Mouse (Mus musculus) stomach, embryonic 14.5 days (tissue): ENCODE measurements around the gene Bmp6. TPM values are rescaled to one million over a fixed set of nuclear protein-coding genes. Genes with fewer than 3 reads are reported as not detected.

Source experiments
- ATAC-seq: fragments of 200-750 bp; cut with Nextera tagmentation; 2 replicates; pipeline ENCODE4 v1.8.0; 2017; ENCODE audit warnings: low read depth, moderate TSS enrichment; ENCODE audit not compliant: insufficient number of reproducible peaks, insufficient read depth, low FRiP score
- H3K27ac ChIP-seq: fragments of 300-500 bp; sonication (generic); 2 replicates; pipeline ENCODE4 v1.5.1; 2014; ENCODE audit warnings: mild to moderate bottlenecking, low read length, moderate library complexity, mixed read lengths
- H3K27me3 ChIP-seq: fragments of 300-500 bp; sonication (generic); 2 replicates; pipeline ENCODE4 v1.6.1; 2014; ENCODE audit warnings: low read length, control low read depth, mixed read lengths; ENCODE audit not compliant: control insufficient read depth, insufficient read depth
- H3K36me3 ChIP-seq: fragments of 300-500 bp; sonication (generic); 2 replicates; pipeline ENCODE4 v1.6.1; 2014; ENCODE audit warnings: mild to moderate bottlenecking, control low read depth, low read length, moderate library complexity, mixed read lengths; ENCODE audit not compliant: control insufficient read depth, insufficient read depth
- H3K4me1 ChIP-seq: fragments of 300-500 bp; sonication (generic); 2 replicates; pipeline ENCODE4 v1.6.1; 2014; ENCODE audit warnings: low read length, control low read depth, mixed read lengths; ENCODE audit not compliant: control insufficient read depth, insufficient read depth
- H3K4me2 ChIP-seq: fragments of 300-500 bp; sonication (generic); replicated peaks from 2 replicates; pipeline ENCODE4 v1.6.1; 2014; ENCODE audit warnings: low read depth, low read length, control low read depth
- H3K4me3 ChIP-seq: fragments of 300-500 bp; sonication (generic); 2 replicates; pipeline ENCODE4 v1.5.1; 2014; ENCODE audit warnings: low read depth, low read length, control low read depth
- H3K9ac ChIP-seq: fragments of 300-500 bp; sonication (generic); replicated peaks from 2 replicates; pipeline ENCODE4 v1.6.1; 2014; ENCODE audit warnings: low read depth, mild to moderate bottlenecking, control low read depth, low read length, moderate library complexity, mixed read lengths
- H3K9me3 ChIP-seq: fragments of 300-500 bp; sonication (generic); 2 replicates; pipeline ENCODE4 v1.6.1; 2016; ENCODE audit warnings: low read depth, low read length, control low read depth; ENCODE audit not compliant: control insufficient read depth
- WGBS: fragments of 180-500 bp; shearing (Covaris S2); extraction: QIAGEN DNeasy Blood & Tissue Kit; methylation state at CpG from one replicate; pipeline ENCODE4 v1.1.7; 2014; 5-methylcytosine and 5-hydroxymethylcytosine counted together
- polyA plus RNA-seq: library from polyadenylated mRNA; unstranded; fragments of >200 nt; fragmentation: Nextera tagmentation; extraction: Ambion mirVana; gene quantifications from 2 replicates; pipeline ENCODE4 v1.2.1, GENCODE M21; 2014

The Bmp6 gene
- polyA plus RNA-seq, 1 experiment from 2014 or later = 1.8 TPM

DNA sequence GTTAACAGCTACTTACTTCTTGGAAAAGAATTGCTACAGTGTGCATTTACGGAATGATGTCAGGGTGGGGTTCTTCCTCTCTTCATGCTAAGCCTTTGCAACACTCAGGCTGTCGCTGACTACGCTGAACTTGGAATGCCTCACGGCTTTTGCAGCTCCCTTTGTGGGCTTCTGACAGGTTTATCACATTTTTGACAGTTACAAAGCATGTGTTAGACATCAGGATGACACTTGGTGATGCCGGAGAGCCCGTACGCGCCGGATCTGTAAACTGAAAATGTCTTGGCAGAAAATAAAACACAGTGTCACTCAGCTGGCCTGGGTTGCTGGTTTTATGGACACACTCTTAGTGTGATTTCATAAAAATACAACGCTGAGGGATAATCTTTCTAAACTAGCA lies 20.5 kb upstream of the Bmp6 start:
- 24% methylated on average over 10 of the region's 10 CpGs for WGBS
- no peak for ATAC-seq
- H3K27ac ChIP-seq = no peak overlapping the region
- no peaks in the 10 kb centered on the region for H3K9me3 ChIP-seq
- H3K9ac ChIP-seq = no peak overlapping the region
- H3K36me3 ChIP-seq = no peaks in the 10 kb centered on the region
- no peak overlapping the region for H3K4me2 ChIP-seq
- H3K27me3 ChIP-seq = no peaks in the 10 kb centered on the region
- 0 out of 2 replicates have a peak, but pooled peaks cover 6% of the 10 kb centered on the region for H3K4me1 ChIP-seq
- no peak overlapping the region for H3K4me3 ChIP-seq

DNA sequence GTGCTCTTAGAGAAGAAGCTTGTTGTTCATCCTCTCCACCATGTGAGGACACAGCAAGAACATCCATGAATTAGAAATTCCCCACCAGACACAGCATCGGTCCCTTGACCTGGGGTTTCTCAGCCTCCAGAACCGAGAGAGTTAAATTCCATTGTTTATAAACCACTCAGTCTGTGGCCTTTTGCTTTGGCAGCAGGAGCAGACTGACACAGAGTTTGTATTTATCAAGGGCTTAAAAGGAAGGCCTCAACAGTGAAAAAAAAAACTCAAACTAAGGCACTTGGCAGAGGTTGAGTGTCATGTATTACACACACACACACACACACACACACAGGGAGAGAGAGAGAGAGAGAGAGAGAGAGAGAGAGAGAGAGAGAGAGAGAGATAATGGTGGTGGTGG lies 17.5 kb upstream of the Bmp6 start:
- H3K4me1 ChIP-seq = 0 out of 2 replicates have a peak, but pooled peaks cover 6% of the 10 kb centered on the region
- no peak overlapping the region for H3K4me3 ChIP-seq
- no peak overlapping the region for H3K9ac ChIP-seq
- H3K4me2 ChIP-seq = no peak overlapping the region
- no peak overlapping the region; the same call in 1 of the 2 replicates for H3K27ac ChIP-seq
- no peak for ATAC-seq
- no peaks in the 10 kb centered on the region for H3K36me3 ChIP-seq
- no peaks in the 10 kb centered on the region for H3K9me3 ChIP-seq
- WGBS = 9% methylated on average over 2 of the region's 2 CpGs
- no peaks in the 10 kb centered on the region for H3K27me3 ChIP-seq

DNA sequence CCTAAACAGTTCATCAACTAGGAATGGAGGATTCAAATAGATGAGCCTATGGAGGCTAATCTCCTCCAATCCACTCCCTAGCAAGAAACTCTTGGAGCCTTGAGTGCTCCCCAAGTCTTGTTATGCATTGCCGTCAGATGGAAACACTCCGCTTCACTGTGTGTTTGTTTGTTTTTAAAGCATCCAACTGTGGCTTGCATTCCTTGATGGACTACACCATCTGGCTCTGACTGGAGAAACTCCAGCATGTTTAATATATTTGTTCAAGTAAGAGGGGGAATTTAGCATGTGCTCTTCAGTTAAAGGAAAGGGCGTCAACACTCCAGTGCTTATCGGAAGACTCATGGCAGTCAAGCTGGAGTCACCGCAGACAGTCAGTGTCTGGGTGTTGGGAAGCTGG lies 11.4 kb upstream of the Bmp6 start:
- Histone ChIP-seq H3K4me1 (no peaks in the 10 kb centered on the region), H3K27ac (no peak overlapping the region), H3K4me2 (no peak overlapping the region), H3K4me3 (no peak overlapping the region), H3K9ac (no peak overlapping the region), H3K27me3 (no peaks in the 10 kb centered on the region), H3K9me3 (0 out of 2 replicates have a peak, but pooled peaks cover 4% of the 10 kb centered on the region), H3K36me3 (no peaks in the 10 kb centered on the region)
- ATAC-seq = no peak
- 77% methylated on average over 5 of the region's 5 CpGs for WGBS

DNA sequence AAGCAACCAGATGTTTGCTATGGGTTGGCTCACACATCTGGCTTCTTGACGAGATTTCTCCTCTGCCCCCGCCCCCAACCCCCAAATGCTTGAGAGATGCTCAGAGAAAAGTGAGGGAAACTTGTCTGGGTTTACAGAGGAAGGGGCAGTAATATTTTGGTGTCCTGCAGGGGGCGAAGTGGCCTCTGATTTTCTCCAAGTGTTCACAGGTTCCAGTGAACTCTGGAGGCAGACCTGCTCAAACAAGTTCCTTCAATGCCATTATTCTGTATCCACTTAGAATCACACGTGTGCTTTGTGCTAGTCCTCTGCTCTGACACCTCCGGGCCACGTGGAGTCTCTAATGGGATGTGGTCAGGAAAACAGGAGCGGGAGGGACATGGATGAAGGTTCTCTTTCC lies 2.3 kb upstream of the Bmp6 start:
- no peak overlapping the region for H3K27ac ChIP-seq
- 0 out of 2 replicates have a peak, but pooled peaks cover 4% of the 10 kb centered on the region for H3K9me3 ChIP-seq
- no peak overlapping the region for H3K4me3 ChIP-seq
- H3K4me2 ChIP-seq = no peak overlapping the region
- H3K9ac ChIP-seq = no peak overlapping the region
- ATAC-seq = no peak
- no peaks in the 10 kb centered on the region for H3K36me3 ChIP-seq
- H3K4me1 ChIP-seq = peaks cover 19% of the 10 kb centered on the region; the same call in 1 of the 2 replicates
- peaks cover 15% of the 10 kb centered on the region; the same call in 1 of the 2 replicates for H3K27me3 ChIP-seq
- WGBS = 26% methylated on average over 7 of the region's 7 CpGs

DNA sequence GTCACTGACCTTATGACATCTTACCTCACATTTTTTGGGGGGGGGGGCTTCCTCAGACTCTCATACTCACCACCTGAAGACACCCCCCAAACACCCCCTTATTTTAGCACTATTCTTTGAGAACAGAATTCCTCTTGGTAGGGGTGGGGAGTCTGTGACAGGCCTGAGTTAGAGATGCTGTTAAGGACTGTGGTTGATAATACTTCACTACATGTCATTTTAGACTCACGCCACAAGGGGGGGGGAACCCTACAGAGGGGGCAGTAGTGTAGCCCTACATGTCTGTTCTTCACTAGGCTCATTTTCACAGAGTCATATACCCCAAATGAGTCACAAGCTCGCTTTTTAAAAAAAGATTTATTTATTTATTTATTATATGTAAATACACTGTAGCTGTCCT lies 1.7 kb upstream of the Bmp6 start:
- no peak overlapping the region for H3K9ac ChIP-seq
- H3K9me3 ChIP-seq = no peaks in the 10 kb centered on the region
- no peak for ATAC-seq
- H3K36me3 ChIP-seq = no peaks in the 10 kb centered on the region
- H3K4me1 ChIP-seq = peaks cover 19% of the 10 kb centered on the region; the same call in 1 of the 2 replicates
- no peak overlapping the region for H3K4me2 ChIP-seq
- H3K4me3 ChIP-seq = no peak overlapping the region
- WGBS = 72% methylated on average over 2 of the region's 2 CpGs
- H3K27me3 ChIP-seq = peaks cover 20% of the 10 kb centered on the region; the same call in 1 of the 2 replicates
- no peak overlapping the region for H3K27ac ChIP-seq

DNA sequence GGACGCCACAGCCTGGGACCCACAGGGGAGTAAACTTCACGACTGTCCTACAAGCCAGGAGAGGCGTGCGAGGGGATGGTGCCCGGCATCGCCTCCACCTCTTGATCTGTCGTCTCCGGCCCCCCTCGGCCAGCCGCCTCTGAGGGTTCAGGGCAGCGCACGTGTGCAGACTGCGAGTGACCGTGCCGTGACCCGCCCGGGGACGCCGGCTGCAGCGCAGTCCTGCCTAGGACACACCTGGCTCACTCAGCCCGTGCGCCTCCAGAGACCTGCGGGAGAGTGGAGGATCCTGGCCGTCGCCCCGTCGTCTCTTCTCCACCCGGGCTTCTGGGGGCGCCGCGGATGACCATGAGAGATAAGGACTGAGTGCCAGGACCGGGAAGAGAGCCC lies 519 bp downstream of the Bmp6 start:
- WGBS = 0% methylated on average over 29 of the region's 32 CpGs
- Histone ChIP-seq H3K4me3 (peak overlapping the region; percentile 44), H3K36me3 (no peaks in the 10 kb centered on the region), H3K4me2 (peak overlapping the region; percentile 82), H3K4me1 (peaks cover 19% of the 10 kb centered on the region; the same call in 1 of the 2 replicates), H3K27me3 (peaks cover 23% of the 10 kb centered on the region; the same call in 1 of the 2 replicates), H3K27ac (no peak overlapping the region), H3K9ac (peak overlapping the region; percentile 18; the same call in 1 of the 2 replicates), H3K9me3 (no peaks in the 10 kb centered on the region)
- ATAC-seq = no peak

DNA sequence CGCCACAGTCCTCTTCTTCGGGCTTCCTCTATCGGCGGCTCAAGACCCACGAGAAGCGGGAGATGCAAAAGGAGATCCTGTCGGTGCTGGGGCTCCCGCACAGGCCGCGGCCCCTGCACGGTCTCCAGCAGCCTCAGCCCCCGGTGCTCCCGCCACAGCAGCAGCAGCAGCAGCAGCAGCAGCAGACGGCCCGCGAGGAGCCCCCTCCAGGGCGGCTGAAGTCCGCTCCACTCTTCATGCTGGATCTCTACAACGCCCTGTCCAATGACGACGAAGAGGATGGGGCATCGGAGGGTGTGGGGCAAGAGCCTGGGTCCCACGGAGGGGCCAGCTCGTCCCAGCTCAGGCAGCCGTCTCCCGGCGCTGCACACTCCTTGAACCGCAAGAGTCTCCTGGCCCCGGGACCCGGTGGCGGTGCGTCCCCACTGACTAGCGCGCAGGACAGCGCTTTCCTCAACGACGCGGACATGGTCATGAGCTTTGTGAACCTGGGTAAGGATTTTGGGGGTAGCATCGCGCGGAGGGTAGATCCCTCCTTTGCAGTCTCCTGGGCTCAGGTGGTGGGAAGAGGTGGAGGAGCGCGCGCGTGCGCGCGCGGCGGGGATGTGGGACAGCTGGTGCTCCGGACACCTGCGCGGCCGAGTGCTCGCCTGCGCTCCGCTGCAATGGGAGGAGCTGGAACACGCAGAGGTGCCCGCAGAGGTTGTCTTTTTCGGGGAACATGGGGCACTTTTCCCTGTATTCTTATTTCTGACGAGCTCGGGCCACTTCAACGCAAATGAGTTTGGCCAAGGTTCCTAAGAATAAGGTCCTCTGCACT lies 1.4 kb downstream of the Bmp6 start:
- ATAC-seq = 0 out of 2 replicates have a peak, but pooled peaks have one; percentile 21
- H3K36me3 ChIP-seq = no peaks in the 10 kb centered on the region
- peaks cover 19% of the 10 kb centered on the region; the same call in 1 of the 2 replicates for H3K4me1 ChIP-seq
- H3K4me3 ChIP-seq = peak overlapping the region; percentile 44
- under 1% methylated on average over 55 of the region's 63 CpGs for WGBS
- H3K9me3 ChIP-seq = no peaks in the 10 kb centered on the region
- H3K27me3 ChIP-seq = peaks cover 23% of the 10 kb centered on the region; the same call in 1 of the 2 replicates
- peak overlapping the region; percentile 82 for H3K4me2 ChIP-seq
- no peak overlapping the region for H3K27ac ChIP-seq
- no peak overlapping the region; the same call in 1 of the 2 replicates for H3K9ac ChIP-seq

DNA sequence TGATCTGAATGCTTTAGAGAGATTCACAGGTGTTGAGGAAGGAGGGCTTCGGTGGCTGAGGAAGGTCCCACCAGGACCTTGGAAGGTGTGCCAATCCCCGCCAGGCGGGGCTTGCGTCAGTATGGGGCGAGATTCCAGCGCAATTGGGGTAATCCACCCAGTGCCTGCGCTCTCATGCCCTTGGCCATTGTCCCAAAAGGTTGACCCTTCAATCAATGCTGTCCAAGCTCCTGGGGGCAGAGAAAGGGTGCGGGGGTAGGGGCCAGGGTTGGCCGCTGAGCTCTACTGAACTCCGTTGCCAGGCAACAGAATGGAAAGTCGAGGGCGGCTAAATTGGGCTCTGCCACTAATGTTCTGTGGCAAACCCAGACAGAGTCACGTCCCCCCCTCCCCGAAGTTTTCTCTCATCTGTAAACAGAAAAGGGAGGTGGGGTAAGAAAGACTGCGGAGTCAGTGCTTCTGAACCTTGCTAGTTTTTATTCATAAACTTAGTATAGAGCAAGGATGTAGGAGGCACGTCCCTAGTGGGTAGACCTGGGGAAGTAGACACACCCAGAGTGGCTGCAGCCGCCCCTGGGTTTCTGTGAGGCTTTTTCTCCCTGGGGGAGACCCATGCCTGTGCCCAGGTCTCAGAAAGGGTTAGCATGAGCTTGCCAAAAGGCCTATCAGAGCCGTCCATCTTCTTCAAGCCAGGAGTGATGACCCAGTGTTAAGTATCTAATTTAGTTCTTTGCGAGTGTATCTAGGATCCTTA lies 2.3 kb downstream of the Bmp6 start:
- no peak for ATAC-seq
- Histone ChIP-seq H3K36me3 (no peaks in the 10 kb centered on the region), H3K9ac (no peak overlapping the region), H3K4me3 (peak overlapping the region; percentile 44), H3K4me1 (peaks cover 24% of the 10 kb centered on the region; the same call in 1 of the 2 replicates), H3K27ac (no peak overlapping the region), H3K9me3 (no peaks in the 10 kb centered on the region), H3K4me2 (peak overlapping the region; percentile 82), H3K27me3 (peaks cover 23% of the 10 kb centered on the region; the same call in 1 of the 2 replicates)
- 9% methylated on average over 19 of the region's 19 CpGs for WGBS
